Mouse (Mus musculus) ES-E14 (cell line): ENCODE data around the gene 6430571L13Rik. TPM values are rescaled to one million over a fixed set of nuclear protein-coding genes. Genes with fewer than 3 reads are reported as not detected.
A peak's percentile ranks its signal among the peaks of the same experiment; 100 is the strongest.

Experiments used
- DNase-seq: peaks from one replicate; pipeline ENCODE4 v3.0.0-alpha.2; 2013; ENCODE audit warnings: low read depth, low spot score
- H3K27ac ChIP-seq: 2 replicates; pipeline ENCODE4 v1.5.1; 2012; ENCODE audit warnings: low read depth, mild to moderate bottlenecking, low read length, moderate library complexity, mixed read lengths; ENCODE audit not compliant: poor library complexity, insufficient read depth, severe bottlenecking
- H3K36me3 ChIP-seq: 2 replicates; pipeline ENCODE4 v1.6.1; 2012; ENCODE audit warnings: mild to moderate bottlenecking, low read length, moderate library complexity, mixed read lengths; ENCODE audit not compliant: control insufficient read depth, poor library complexity, insufficient read depth, severe bottlenecking
- H3K4me1 ChIP-seq, 2 experiments: fragments of 150-350 bp in 1 of 2; sonication (generic) in 1 of 2; 2 replicates each; pipeline ENCODE4 v1.6.1; 2012; ENCODE audit warnings: low read length in 2 of 2, mild to moderate bottlenecking in 1 of 2, mixed read lengths in 1 of 2; ENCODE audit not compliant: control insufficient read depth in 2 of 2, insufficient read depth in 2 of 2, poor library complexity in 1 of 2
- H3K4me3 ChIP-seq, 2 experiments: fragments of 150-350 bp in 1 of 2; sonication (generic) in 1 of 2; 2 replicates each; pipeline ENCODE4 v1.5.1; 2012; ENCODE audit warnings: low read length in 2 of 2, low read depth in 1 of 2, mild to moderate bottlenecking in 1 of 2, mixed read lengths in 1 of 2; ENCODE audit not compliant: insufficient read depth in 1 of 2, poor library complexity in 1 of 2, severe bottlenecking in 1 of 2
- H3K9ac ChIP-seq: 2 replicates; pipeline ENCODE4 v1.6.1; 2012; ENCODE audit warnings: low read depth, mild to moderate bottlenecking, low read length, mixed read lengths; ENCODE audit not compliant: poor library complexity, insufficient read depth, severe bottlenecking
- H3K9me3 ChIP-seq: fragments of 150-350 bp; sonication (generic); 2 replicates; pipeline ENCODE4 v1.6.1; 2012; ENCODE audit warnings: low read depth, mild to moderate bottlenecking, low read length; ENCODE audit not compliant: control insufficient read depth, insufficient read depth
- CHD2 ChIP-seq: IDR thresholded peaks from 2 replicates; pipeline ENCODE4 v1.6.1; 2014; ENCODE audit warnings: mild to moderate bottlenecking, low read depth, low read length, inconsistent platforms
- HCFC1 ChIP-seq: IDR thresholded peaks from 2 replicates; pipeline ENCODE4 v1.6.1; 2012; ENCODE audit warnings: low read length, inconsistent platforms, borderline replicate concordance; ENCODE audit not compliant: insufficient read depth
- MAFK ChIP-seq: IDR thresholded peaks from 2 replicates; pipeline ENCODE4 v1.6.1; 2014; ENCODE audit warnings: mild to moderate bottlenecking, low read depth, low read length, inconsistent platforms; ENCODE audit not compliant: insufficient read depth
- ZC3H11A ChIP-seq: IDR thresholded peaks from 2 replicates; pipeline ENCODE4 v1.6.1; 2012; ENCODE audit warnings: low read depth, mild to moderate bottlenecking, inconsistent platforms, low read length, borderline replicate concordance
- ZNF384 ChIP-seq: IDR thresholded peaks from 2 replicates; pipeline ENCODE4 v1.6.1; 2012; ENCODE audit warnings: low read depth, low read length, inconsistent platforms
- in situ Hi-C, 2 experiments: fragments of 600-800 bp; cut with MboI; formaldehyde crosslinking; loops; one replicate each; pipeline ENCODE4 v1.15.1; 2025; ENCODE audit warnings: low sequenced_read_pairs in 2 of 2, inconsistent platforms in 1 of 2; ENCODE audit not compliant: unreplicated experiment in 2 of 2
- total RNA-seq: library from RNA; depleted of rRNA; stranded (reverse); fragments of 300-350 nt; gene quantifications from 2 replicates; pipeline ENCODE4 v1.2.3, GENCODE M21; 2012

The 6430571L13Rik gene
- total RNA-seq, 1 experiment, result 0.45 TPM

GRCm38 (mm10) chr9:107322461-107323050, 17.8 kb upstream of the 6430571L13Rik start:
- no peak overlapping the region for H3K4me3 ChIP-seq
- TF ChIP-seq ZC3H11A (no peak), CHD2 (no peak), HCFC1 (no peak), MAFK (no peak), ZNF384 (no peak)
- H3K9me3 ChIP-seq, result no peaks in the 10 kb centered on the region
- in situ Hi-C loops, result no loop called here
- no peak overlapping the region for H3K27ac ChIP-seq
- DNase-seq, result no peak
- peaks cover 0 to 14% of the 10 kb centered on the region in 2 experiments; a peak in 1 of 4 replicates for H3K4me1 ChIP-seq
- H3K9ac ChIP-seq, result no peak overlapping the region
- peaks cover 3% of the 10 kb centered on the region; the same call in 1 of the 2 replicates for H3K36me3 ChIP-seq

GRCm38 (mm10) chr9:107323558-107323957, 16.8 kb upstream of the 6430571L13Rik start:
- in situ Hi-C loops, result no loop called here
- Histone ChIP-seq H3K9ac (no peak overlapping the region), H3K36me3 (peaks cover 9% of the 10 kb centered on the region; the same call in 1 of the 2 replicates), H3K9me3 (no peaks in the 10 kb centered on the region), H3K4me3 (no peak overlapping the region), H3K4me1 (peaks cover 0 to 21% of the 10 kb centered on the region in 2 experiments; a peak in 1 of 4 replicates), H3K27ac (no peak overlapping the region)
- no peak for TF ChIP-seq CHD2
- no peak for TF ChIP-seq HCFC1
- TF ChIP-seq ZNF384, result no peak
- TF ChIP-seq ZC3H11A, result no peak
- TF ChIP-seq MAFK, result no peak
- no peak for DNase-seq

GRCm38 (mm10) chr9:107324799-107325561, 15.4 kb upstream of the 6430571L13Rik start:
- no peak for TF ChIP-seq ZNF384
- TF ChIP-seq ZC3H11A, result no peak
- no peak for TF ChIP-seq MAFK
- no peak for TF ChIP-seq HCFC1
- TF ChIP-seq CHD2, result no peak
- H3K36me3 ChIP-seq, result peaks cover 15% of the 10 kb centered on the region; the same call in 1 of the 2 replicates
- no peaks in the 10 kb centered on the region for H3K9me3 ChIP-seq
- no peak overlapping the region for H3K27ac ChIP-seq
- H3K9ac ChIP-seq, result no peak overlapping the region
- peaks cover 0 to 28% of the 10 kb centered on the region in 2 experiments; a peak in 1 of 4 replicates for H3K4me1 ChIP-seq
- no peak for DNase-seq
- in situ Hi-C loops, result no loop called here
- no peak overlapping the region for H3K4me3 ChIP-seq

- H3K4me1 ChIP-seq, result peaks cover 0 to 28% of the 10 kb centered on the region in 2 experiments; a peak in 1 of 4 replicates
- in situ Hi-C loops, result no loop called here
- H3K4me3 ChIP-seq, result no peak overlapping the region
- no peak for TF ChIP-seq CHD2
- no peak for TF ChIP-seq ZC3H11A
- TF ChIP-seq HCFC1, result no peak
- TF ChIP-seq ZNF384, result no peak
- no peak for TF ChIP-seq MAFK
- H3K9me3 ChIP-seq, result no peaks in the 10 kb centered on the region
- H3K9ac ChIP-seq, result no peak overlapping the region
- peaks cover 15% of the 10 kb centered on the region; the same call in 1 of the 2 replicates for H3K36me3 ChIP-seq
- DNase-seq, result no peak
- H3K27ac ChIP-seq, result peak overlapping the region; percentile 12; the same call in 1 of the 2 replicates
Measured at GRCm38 (mm10) chr9:107325904-107326303, 14.5 kb upstream of the 6430571L13Rik start.
